Mouse (Mus musculus) ES-E14 (cell line): ENCODE data around the gene Calhm1.
"Not testable (repeated sequence)": the region's sequence is repeated elsewhere in the genome, so short reads cannot be mapped to it uniquely, and the experiment has no call there.

Source experiments
- CHD2 ChIP-seq: IDR thresholded peaks from 2 replicates; pipeline ENCODE4 v1.6.1; 2014; ENCODE audit warnings: mild to moderate bottlenecking, low read depth, low read length, inconsistent platforms
- HCFC1 ChIP-seq: IDR thresholded peaks from 2 replicates; pipeline ENCODE4 v1.6.1; 2012; ENCODE audit warnings: low read length, inconsistent platforms, borderline replicate concordance; ENCODE audit not compliant: insufficient read depth
- MAFK ChIP-seq: IDR thresholded peaks from 2 replicates; pipeline ENCODE4 v1.6.1; 2014; ENCODE audit warnings: mild to moderate bottlenecking, low read depth, low read length, inconsistent platforms; ENCODE audit not compliant: insufficient read depth
- ZC3H11A ChIP-seq: IDR thresholded peaks from 2 replicates; pipeline ENCODE4 v1.6.1; 2012; ENCODE audit warnings: low read depth, mild to moderate bottlenecking, inconsistent platforms, low read length, borderline replicate concordance
- ZNF384 ChIP-seq: IDR thresholded peaks from 2 replicates; pipeline ENCODE4 v1.6.1; 2012; ENCODE audit warnings: low read depth, low read length, inconsistent platforms

DNA sequence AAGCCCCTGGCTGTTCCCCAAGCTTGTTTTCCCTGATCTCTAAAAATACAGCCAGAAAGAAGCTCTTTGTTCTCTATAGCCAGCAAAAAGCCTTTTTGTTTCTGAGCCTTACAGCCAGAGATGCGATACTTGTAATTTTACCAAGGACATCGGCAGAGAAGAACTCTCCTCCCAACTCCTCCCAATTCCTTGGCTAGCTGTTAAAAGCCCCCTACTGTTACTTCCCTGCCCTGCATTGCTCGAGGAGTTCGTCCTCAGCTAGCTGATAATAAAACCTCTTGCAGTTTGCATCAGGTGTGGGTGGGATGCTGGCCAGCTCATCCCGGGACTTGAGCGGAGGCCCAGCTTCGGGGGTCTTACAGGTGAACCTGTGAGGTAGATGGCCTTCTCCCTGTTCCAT lies 4.4 kb downstream of the Calhm1 start:
- not testable (repeated sequence) for TF ChIP-seq MAFK, ZC3H11A, CHD2, ZNF384, HCFC1
